Mouse (Mus musculus) ovary, postnatal 36 days (tissue): ENCODE results near the gene Gpn3.
A peak's percentile ranks its signal among the peaks of the same experiment; 100 is the strongest.

Source experiments
- DNase-seq: peaks from one replicate; pipeline ENCODE4 v3.0.0; 2022; ENCODE audit warnings: low spot score, mixed read lengths

The Gpn3 gene

DNA sequence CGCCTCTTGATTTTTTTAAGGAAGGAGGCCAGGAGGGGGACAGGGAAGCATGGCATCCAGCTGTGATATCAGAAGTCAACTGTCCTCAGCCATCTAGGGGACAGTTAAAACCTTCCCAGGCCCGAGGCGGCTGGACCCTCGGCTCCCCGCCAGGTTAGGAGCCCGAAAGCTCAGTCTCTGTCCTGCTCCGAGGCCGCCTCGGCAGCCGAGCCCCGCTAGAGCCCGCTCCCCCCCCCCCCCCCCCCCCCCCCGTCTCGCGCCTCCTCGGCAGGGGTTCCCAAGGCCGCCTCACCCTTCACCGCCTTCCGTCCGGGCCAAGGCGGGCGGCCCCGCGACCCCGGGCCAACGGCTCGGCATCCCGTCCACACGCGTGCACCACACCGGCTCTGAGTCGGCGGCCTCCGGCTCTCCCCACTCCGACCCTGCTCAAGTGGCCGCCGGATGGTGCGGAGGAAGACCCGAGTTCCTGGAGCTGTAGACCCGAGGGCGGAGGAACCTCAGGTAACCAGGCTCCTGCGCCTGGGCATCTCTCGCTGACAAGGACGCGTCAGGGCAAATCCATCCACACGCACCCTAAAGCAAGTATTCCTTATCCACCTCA, at the start of gene Gpn3:
Gpn3 (plus strand) TSS at position 286 of the 601 bp plus-strand sequence.
- DNase-seq: no peak

- DNase-seq: no peak
Observed at GRCm38 (mm10) chr5:122323523-122323922, 48.2 kb upstream of the Gpn3 start.

- DNase-seq: no peak
Observed at GRCm38 (mm10) chr5:122324608-122325431, 46.9 kb upstream of the Gpn3 start.

DNA sequence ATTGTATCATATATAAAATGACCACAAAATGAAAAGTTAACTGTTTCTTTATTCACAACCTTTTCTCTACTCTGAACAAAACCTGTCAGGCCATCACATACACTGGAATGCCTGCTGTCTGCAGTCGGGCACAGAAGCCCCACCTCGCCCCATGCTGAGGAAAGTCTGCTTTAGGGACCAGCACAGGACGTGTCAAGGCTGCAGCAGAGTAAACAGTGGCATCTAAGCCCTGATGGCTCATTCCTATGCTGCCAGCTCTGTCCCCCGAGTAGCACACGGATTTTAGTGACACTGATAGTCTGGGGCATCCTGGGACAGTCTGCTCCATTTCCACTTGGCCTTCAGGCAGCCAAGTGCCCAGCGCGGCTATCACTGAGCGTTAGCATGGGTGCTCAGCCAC, 46.2 kb upstream of the Gpn3 start:
- DNase-seq: no peak

DNA sequence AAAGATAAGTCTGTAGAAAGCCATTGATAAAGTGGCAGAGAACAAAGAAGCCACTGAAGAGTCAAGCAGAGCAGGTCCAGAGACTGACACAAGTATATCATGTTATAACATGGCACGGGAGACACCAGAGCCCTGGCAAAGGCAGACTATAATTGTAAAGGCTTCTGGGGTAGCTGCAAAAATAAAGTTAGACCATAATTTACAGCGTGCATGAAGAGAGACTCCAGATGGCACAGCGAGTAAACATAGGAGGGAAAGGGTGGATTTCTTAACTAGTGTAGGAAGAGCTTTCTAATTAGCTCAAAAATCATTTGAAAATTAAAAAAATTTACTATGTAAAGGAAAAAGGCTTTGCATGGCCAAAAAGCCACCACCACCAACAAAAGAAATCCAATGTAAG, 44.4 kb upstream of the Gpn3 start:
- no peak for DNase-seq

DNA sequence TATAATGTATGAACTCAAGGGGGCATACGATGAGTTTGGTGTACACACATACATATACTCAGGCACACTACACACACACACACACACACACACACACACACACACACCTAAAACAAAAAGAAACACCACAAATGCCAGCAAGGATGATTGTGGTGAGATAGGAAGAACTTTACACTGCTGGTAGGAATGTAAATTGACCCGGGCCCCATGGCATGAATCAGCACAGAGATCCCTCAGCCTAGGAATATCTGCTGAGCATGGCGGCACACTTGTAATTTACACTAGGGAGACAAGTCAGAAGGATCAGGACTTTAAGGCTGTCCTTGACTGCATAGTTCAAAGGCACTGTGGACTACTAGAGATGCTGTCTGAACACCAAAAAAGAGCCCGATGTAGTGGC, 41.4 kb upstream of the Gpn3 start:
- DNase-seq: no peak

DNA sequence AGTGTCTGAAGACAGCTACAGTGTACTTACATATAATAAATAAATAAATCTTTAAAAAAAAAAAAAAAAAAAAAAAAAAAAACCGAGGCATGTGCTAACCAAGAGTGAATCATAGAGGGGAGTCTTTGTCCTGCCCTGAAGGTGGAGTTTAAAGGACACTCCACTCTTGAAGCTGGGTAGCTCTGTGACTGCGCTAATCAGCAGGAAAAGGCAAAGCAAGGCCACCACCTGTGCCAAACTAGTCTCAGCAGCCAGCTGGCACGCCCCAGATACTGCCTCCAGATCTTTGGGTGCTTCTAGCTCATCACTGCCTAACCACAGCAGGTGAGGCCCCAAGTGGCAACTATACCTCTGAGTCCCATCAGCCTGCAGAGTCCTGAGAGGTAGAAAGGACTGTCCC, 37.0 kb upstream of the Gpn3 start:
- no peak for DNase-seq

- no peak for DNase-seq
Observed at GRCm38 (mm10) chr5:122336554-122337294, 35.0 kb upstream of the Gpn3 start.

- no peak for DNase-seq
Observed at GRCm38 (mm10) chr5:122342874-122343273, 28.8 kb upstream of the Gpn3 start.

GRCm38 (mm10) chr5:122343768-122344167, 27.9 kb upstream of the Gpn3 start:
- DNase-seq: no peak

DNA sequence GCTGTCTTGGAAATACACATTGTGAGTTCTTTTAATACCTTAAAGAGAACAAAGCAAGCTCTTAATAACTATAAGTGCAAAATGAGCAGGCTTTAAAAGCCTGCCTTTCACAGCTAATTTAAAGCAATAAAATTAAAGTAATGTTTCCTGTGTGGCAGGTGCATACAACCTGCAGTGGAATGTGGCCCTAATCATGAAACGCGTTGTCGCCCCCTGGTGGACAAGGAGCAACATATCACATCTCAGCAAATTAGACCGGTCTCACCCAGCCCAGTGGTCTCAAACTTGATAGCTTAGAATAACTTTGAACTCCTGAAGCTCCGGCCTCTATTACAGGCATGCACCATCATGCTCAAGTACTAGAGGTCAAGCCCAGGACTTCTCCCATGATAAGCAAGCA, 27.4 kb upstream of the Gpn3 start:
- peak; percentile 73 for DNase-seq

DNA sequence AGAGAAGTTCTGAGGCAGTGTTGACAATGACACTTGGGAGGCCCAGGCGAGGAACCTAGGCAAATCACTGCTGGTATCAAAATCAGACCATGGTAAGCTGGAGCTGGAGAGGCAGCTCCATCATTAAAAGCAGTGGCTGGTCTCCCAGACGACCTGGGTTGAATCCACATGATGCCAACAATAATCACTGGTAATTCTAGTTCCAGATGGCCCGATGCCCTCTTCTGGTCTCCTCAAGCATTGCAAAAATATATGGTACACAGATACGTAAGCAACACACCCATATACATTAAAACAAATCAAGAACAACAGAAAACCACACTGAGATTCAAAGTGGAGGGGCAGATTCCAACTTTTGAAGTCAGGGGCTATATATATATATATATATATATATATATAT, 25.9 kb upstream of the Gpn3 start:
- DNase-seq: no peak

- DNase-seq: peak; percentile 97
Observed at GRCm38 (mm10) chr5:122353807-122354491, 17.7 kb upstream of the Gpn3 start, which contains the start of the genes Rad9b and Vps29. Gene Rad9b (minus strand): TSS chr5:122354233. Gene Vps29 (plus strand): TSS chr5:122354369.

DNA sequence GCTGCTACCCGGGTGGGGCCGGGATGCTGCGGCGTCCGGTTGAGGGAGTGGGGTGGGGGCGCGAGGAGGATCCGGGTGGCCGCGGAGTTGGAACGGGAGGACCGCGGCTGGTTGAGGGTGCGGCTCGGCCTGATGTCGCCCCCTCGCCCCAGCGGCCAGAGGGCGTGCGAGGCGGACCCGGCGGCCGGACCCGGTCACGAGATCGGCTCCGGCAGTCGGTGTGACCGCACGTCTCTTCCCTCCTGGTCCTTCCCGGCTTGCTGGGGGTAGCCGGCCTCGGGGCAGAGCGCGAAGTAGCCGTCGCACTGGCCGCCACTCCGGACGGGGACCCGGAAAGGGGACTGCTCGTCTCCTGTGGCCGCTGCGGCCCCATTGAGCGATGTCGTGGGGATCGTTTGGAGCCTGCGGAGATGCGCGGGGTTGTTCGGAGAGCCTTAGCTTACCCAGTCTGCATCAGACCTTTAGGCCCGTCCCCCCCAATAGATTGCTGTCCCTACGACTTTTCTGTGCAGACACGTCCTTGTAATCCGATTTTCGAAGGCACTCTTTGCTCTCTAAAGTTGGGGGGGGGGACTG, 17.1 kb upstream of the Gpn3 start:
- DNase-seq: no peak

DNA sequence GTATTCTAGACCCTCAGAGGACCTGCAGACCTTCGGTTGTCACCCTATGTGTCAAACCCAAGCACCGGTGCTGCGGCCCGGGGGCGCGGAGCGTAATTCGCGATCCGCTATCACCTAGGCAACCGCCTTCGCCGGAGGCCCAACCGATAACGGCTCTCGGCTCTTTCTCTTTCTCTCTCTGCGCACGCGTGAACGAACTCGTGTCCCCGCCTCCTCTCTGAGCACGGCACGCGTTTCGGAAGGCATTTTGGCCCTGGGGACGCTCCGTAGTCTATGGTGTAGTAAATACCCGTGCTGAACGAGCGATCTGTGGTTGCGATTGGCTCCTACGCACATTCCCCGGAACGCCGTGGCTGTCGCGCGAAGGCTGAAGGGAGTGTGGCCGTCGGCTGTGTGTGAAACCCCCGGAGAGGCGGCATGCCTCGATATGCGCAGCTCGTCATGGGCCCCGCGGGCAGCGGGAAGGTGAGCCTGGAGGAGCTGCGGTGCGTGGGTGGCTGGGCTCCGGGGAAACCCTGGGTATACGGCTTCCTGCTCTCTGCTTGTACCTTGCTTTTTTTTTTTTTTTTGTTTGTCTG, 605 bp downstream of the Gpn3 start, which contains the start of gene Fam216a:
Fam216a (minus strand) TSS at position 173 of the 578 bp plus-strand sequence.
- DNase-seq: peak; percentile 99

- no peak for DNase-seq
Observed at GRCm38 (mm10) chr5:122372878-122373277, 1.2 kb downstream of the Gpn3 start.

GRCm38 (mm10) chr5:122377101-122377833, 5.6 kb downstream of the Gpn3 start:
- no peak for DNase-seq

- no peak for DNase-seq
Observed at GRCm38 (mm10) chr5:122378171-122378570, 6.5 kb downstream of the Gpn3 start.

DNA sequence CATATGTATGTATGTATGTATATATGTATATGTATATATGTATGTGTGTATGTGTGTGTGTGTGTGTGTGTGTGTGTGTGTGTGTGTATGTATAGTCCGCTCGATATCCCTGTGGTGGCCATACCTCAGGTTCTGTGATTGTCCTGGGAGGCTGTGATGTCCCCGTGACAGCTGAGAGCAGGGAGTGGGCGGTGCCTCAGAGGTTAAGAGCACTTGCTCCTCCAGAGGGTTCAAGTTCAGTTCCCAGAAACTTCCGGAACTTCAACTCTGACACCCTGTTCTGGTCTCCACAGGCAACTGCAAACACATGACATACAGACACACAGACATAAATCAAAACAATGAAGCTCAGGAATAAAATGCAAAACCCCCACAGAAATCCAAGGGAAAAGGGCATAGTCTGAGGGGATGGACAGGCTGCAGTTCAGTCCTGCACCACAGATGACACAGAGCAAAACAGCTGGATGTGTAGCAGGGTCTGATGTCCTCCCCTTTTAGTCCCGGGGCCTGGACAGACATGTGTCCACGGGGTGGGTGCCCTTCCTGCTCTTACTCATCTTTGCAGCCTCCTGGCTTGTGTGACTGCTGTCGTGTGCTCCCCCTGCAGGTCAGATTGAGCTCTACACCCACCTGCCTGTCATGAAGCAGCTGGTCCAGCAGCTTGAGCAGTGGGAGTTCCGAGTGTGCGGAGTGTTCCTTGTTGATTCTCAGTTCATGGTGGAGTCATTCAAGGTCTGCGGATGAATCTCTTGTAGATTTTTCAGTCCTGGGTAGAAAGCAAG, 7.9 kb downstream of the Gpn3 start:
- peak; percentile 64 for DNase-seq

- DNase-seq: no peak
Observed at GRCm38 (mm10) chr5:122390006-122390405, 18.3 kb downstream of the Gpn3 start.
